Mouse (Mus musculus): Measurements from ENCODE around the gene Pcnx4. TPM values are rescaled to one million over a fixed set of nuclear protein-coding genes. Genes with fewer than 3 reads are reported as not detected.
"Not testable (repeated sequence)": the region's sequence is repeated elsewhere in the genome, so short reads cannot be mapped to it uniquely, and the experiment has no call there.

Pcnx4 gene
- total RNA-seq, 2 experiments from 2014 or later, result 32.3 to 33.3 TPM

DNA sequence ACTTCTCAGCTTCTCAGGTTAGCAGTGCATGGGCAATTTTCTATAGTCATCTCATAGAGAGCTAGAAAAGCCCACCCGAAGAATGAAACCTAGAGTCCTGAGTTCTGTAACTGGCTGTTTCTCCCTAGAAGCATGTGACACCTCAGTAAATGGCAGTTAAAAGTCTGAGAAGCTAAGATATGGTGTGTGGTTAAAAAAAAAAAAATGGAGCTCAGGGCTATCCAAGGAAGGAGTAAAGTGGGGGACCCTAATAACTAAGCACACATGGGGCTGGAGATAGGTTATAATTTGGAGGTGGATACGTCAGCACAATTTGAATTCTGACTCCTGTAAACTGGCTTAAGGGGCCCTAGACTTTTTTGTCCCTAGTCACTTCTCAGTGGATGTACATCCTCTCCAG lies 46.9 kb downstream of the Pcnx4 start:
- intact Hi-C loops (cut with DNase I), result no loop called here
- no peak for DNase-seq (ENCODE audit: extremely low spot score in 1 of 2, low spot score in 2 of 2)

DNA sequence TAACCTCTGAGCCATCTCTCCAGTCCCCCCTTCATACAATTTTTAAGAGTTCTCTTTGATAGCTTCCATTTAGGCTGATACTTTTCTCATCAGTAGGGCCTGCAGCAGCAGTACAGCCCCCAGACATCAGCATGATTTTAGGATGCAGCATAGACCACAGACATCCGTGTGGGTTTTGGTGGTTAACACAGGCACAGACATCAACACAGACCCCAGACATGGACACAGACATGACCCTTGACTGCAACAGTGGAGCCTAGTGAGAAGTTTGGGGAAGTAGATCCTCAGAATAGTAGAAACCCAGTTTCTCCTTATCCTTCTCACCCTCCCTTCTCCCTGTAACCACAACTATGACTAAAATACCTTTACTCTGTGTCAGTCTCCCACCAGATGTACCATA lies 49.2 kb downstream of the Pcnx4 start:
- intact Hi-C loops (cut with DNase I), result no loop called here
- DNase-seq (ENCODE audit: extremely low spot score in 1 of 2, low spot score in 2 of 2), result no peak

DNA sequence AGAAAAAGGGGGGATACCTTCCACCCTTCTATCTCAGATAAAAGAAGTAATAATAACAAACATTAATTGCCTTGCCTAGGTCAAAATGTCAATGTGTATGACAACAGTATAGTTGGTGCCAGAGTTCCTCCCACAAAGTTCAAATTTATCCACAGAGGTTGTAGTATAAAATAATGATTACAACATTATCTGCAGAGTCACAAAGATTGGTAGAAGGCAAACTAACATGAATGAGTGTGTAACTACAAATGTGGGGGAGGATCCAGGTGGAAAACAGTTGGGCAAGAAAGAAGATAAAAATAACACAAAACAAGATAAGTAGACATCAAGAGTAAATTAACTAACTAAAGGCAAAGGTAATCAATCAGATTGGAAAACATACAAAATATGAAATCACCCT lies 56.8 kb downstream of the Pcnx4 start:
- DNase-seq (ENCODE audit: extremely low spot score in 1 of 2, low spot score in 2 of 2), result no peak
- intact Hi-C loops (cut with DNase I), result no loop called here

DNA sequence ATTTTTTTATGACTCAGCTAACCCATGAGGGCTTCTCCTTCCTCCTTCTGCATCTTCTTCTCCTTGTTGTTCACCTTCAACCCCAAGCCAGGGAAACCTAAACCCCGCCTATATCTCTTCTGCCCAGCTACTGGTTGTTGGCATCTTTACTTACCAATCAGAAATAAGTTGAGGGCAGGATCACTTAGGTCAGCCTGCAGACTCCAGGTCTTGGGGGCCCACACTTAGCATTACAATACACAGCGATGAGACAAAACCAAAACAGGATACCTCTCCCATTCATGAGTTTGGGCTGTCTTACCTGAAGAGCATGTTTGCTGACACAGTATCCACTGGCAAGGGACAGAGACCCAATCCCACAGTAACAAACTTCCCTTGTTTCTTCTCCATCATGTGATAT lies 57.8 kb downstream of the Pcnx4 start:
- DNase-seq (ENCODE audit: extremely low spot score in 1 of 2, low spot score in 2 of 2), result no peak
- intact Hi-C loops (cut with DNase I), result no loop called here

DNA sequence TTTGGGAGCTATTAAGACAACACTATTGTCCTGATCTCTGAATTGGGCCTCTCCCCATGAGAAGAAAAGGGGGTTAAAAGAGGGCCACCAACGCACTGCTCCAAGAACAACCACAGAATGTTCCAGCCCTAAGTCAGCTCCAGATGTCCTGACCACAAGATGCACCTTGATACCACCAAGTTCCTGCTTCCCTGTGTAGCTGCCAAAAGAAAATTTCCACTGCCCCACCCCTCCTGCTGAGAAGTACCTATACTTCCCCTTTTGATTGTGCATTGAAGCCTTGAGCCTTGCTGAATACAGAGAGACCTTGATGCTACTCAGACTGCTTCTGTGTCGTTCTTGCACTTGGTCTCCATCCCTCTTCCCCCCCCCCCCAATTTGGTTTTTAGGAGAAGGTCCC lies 62.5 kb downstream of the Pcnx4 start:
- intact Hi-C loops (cut with DNase I); DNase-seq (ENCODE audit: extremely low spot score in 1 of 2, low spot score in 2 of 2): not testable (repeated sequence)

DNA sequence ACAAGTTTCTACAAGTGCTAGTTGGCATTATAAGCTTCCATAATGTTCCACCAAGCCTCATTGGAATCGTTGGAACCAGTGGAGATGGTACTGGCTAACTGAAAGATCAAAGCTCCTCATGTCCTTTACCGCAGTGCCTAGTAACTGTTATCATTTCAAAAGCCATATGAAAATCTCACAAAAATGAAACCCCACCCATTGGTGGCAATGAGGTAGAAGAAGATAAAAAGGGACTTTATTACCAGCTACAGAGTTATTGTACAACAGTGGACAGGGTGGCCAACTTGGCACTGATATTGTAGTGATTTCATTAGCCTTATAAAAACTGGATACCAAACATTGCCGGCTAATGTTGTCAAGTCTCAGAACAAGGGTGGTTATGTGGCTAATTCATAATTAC lies 75.9 kb downstream of the Pcnx4 start:
- DNase-seq (ENCODE audit: extremely low spot score in 1 of 2, low spot score in 2 of 2), result no peak
- intact Hi-C loops (cut with DNase I), result no loop called here

DNA sequence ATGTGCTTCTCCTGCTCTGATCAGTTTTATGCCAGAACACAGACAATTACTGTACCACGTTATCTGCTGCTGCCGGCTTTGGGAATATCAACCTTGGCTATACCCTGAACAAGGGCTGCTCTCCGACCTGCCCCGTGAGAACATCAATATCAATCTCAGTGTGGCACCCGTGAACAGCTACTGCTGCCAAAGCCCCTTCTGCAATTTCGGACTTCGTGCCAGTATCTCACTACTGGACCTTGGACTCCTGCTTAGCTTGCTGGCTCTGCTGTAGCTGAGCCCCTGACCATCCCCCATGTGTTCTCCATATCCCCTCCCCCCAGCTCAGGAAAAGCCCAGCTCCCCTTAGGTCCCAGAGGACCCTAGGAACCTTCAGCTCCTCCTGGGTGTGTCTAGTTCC lies 84.7 kb downstream of the Pcnx4 start:
- no peak for DNase-seq (ENCODE audit: extremely low spot score in 1 of 2, low spot score in 2 of 2)

DNA sequence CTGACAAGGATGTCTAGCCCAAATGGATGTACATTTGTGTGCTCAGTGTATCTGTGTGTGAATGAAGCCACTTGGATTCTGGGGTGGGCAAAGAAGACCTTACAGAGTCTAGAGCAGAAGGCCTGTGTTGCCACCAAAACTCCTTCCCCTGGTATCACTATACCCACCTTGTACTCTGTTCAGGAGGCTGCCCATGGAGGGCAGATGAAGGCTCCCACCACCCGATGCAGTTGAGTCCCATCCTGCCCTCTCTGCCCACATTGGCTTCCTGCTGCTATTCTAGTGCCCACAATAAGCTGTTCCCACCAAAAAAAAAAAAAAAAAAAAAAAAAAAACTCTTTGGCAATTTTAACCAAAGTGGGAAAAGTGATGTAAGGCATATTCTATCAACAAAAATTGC lies 85.3 kb downstream of the Pcnx4 start:
- DNase-seq (ENCODE audit: extremely low spot score in 1 of 2, low spot score in 2 of 2), result no peak
- intact Hi-C loops (cut with DNase I), result no loop called here

More for the DNA sequence above, 84.7 kb downstream of the Pcnx4 start:
- intact Hi-C loops (cut with DNase I), result no loop called here

DNA sequence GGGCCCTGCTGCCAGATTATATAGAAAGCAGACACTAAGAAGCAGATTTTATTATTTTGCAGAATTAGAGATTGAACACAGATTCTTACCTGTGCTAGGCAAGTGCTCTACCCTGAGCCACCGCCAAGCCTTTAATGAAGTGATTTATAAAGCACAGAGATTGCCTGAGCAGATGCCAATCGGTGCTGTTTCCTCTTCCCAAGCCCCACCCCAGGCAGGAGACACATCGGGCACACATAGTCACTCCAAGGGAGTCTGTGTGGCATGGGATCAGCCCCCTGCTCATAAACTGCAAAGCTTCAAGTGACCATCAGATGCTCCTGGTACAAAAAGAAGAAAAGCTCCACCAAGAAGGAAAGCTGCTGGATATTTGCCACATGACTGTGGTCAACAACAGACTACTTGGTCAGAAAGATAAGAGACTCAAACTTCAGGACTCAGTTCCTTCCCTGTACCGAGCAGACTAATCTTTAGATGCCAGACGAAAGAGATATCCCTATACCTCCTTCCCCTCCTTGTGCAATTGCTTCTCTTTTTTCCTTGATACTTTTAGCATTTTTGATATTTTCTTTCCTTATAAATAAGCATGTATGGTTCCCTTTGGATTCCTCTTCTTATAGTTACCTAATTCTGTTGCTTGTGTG lies 86.8 kb downstream of the Pcnx4 start:
- DNase-seq (ENCODE audit: extremely low spot score in 1 of 2, low spot score in 2 of 2), result no peak
- intact Hi-C loops (cut with DNase I), result no loop called here

DNA sequence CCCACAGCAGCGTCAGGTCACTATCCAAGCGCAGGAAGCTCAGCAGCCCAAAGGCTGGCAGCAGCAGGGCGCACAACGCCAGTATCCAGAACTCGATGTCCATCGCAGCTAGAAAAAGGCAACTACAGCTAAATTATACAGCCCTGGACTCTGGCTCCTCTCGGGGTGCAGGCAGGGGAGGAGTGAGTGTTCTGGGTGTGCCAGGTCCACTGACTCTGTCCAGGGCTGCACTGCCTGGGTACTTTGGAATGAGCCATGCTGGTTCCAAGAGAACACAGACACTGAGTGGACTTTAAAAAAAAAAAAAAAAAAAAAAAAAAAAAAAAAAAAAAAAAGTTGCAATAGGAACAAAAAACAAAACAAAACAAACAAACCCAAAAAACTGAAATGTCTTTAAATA lies 92.6 kb downstream of the Pcnx4 start:
- intact Hi-C loops (cut with DNase I), result no loop called here
- no peak for DNase-seq (ENCODE audit: extremely low spot score in 1 of 2, low spot score in 2 of 2)

Other genes with a start within 250 kb of the Pcnx4 start
- gene Rtn1, start 127.3 kb upstream of the Pcnx4 start, total RNA-seq (2021), result 1,000 to 10,000 TPM; 1,828 to 1,865 TPM
- 1 to 10 TPM; 1.9 to 2.4 TPM for gene Lrrc9, start 94.5 kb upstream of the Pcnx4 start, total RNA-seq (2021)
- not detected for gene Gm4756, start 113.3 kb downstream of the Pcnx4 start, total RNA-seq (2021)
- gene Dhrs7, start 128.5 kb downstream of the Pcnx4 start, total RNA-seq (2021), result 10 to 100 TPM; 22.9 to 30.4 TPM
- 100 to 1,000 TPM; 265 TPM for gene Ppm1a, start 221.1 kb downstream of the Pcnx4 start, total RNA-seq (2021)